Mouse (Mus musculus): ENCODE data around the gene Vmn2r48. TPM values are rescaled to one million over a fixed set of nuclear protein-coding genes. Genes with fewer than 3 reads are reported as not detected.
"Not testable (repeated sequence)": the region's sequence is repeated elsewhere in the genome, so short reads cannot be mapped to it uniquely, and the experiment has no call there.

Vmn2r48 gene
- not detected for total RNA-seq (2021)
- polyA plus RNA-seq (2012; rRNA removed), result not detected in 2 replicates
- long read RNA-seq, result 0 reads

DNA sequence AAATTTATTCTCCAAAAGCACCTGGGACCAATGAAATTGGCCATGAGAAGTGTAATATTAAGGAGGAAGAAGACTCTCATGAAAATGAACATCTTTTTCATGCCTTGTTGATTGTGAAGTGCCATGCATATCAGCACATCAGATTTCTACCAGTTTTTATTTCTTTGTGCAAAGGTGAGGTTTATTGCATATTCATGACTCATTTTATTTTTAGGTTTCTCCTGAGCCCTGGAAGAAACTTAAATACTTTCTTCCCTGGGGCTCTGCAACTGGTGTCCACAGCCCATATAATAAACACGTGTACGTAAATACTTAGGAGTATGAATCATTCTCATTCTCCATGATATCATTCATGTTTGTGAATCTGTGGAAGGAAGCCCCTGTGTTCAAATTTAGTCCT, at the start of gene Vmn2r48:
Gene Vmn2r48 (minus strand): TSS at position 101 of the 400 bp plus-strand sequence.
- H3K9ac ChIP-seq (ENCODE audit: low read depth, low read length); DNase-seq; H3K79me2 ChIP-seq (replicated peaks; ENCODE audit: control insufficient read depth, insufficient read depth, low read length); H3K27me3 ChIP-seq (ENCODE audit: control insufficient read depth, insufficient read depth, low read length); H3K4me3 ChIP-seq; H3K36me3 ChIP-seq (ENCODE audit: control insufficient read depth, insufficient read depth, low read length); H3K27ac ChIP-seq; intact Hi-C loops (cut with DNase I); H3K4me1 ChIP-seq (ENCODE audit: control insufficient read depth, insufficient read depth, low read length): not testable (repeated sequence)
- WGBS, result 58% methylated on average over 2 of the region's 2 CpGs

GRCm38 (mm10) chr7:9992157-9992556, 38.8 kb upstream of the Vmn2r48 start, which contains the start of gene Vmn2r49:
TSS of gene Vmn2r49 (minus strand) at chr7:9992257.
- H3K4me1 ChIP-seq (ENCODE audit: control insufficient read depth, insufficient read depth, low read length); H3K4me3 ChIP-seq: not testable (repeated sequence)
- WGBS, result 14% methylated on average over 2 of the region's 2 CpGs

More at GRCm38 (mm10) chr7:9992157-9992556, 38.8 kb upstream of the Vmn2r48 start, which contains the start of gene Vmn2r49:
- H3K36me3 ChIP-seq (ENCODE audit: control insufficient read depth, insufficient read depth, low read length); H3K27me3 ChIP-seq (ENCODE audit: control insufficient read depth, insufficient read depth, low read length); intact Hi-C loops (cut with DNase I); H3K79me2 ChIP-seq (replicated peaks; ENCODE audit: control insufficient read depth, insufficient read depth, low read length); DNase-seq; H3K9ac ChIP-seq (ENCODE audit: low read depth, low read length); H3K27ac ChIP-seq: not testable (repeated sequence)

Other genes starting within 250 kb of the Vmn2r48 start
- gene Vmn2r46, start 183.0 kb downstream of the Vmn2r48 start, total RNA-seq (2021), result not detected
- gene Vmn2r46, start 183.0 kb downstream of the Vmn2r48 start, polyA plus RNA-seq (2012; rRNA removed), result not detected in 2 replicates
- not detected for gene Vmn2r47, start 112.3 kb downstream of the Vmn2r48 start, total RNA-seq (2021)
- gene Vmn2r47, start 112.3 kb downstream of the Vmn2r48 start, polyA plus RNA-seq (2012; rRNA removed), result not detected in 2 replicates
- not detected for gene Vmn2r49, start 38.7 kb upstream of the Vmn2r48 start, total RNA-seq (2021)
- gene Vmn2r49, start 38.7 kb upstream of the Vmn2r48 start, polyA plus RNA-seq (2012; rRNA removed), result not detected in 2 replicates
- gene Vmn2r50, start 99.7 kb upstream of the Vmn2r48 start, total RNA-seq (2021), result not detected
- gene Vmn2r50, start 99.7 kb upstream of the Vmn2r48 start, polyA plus RNA-seq (2012; rRNA removed), result not detected in 2 replicates
- not detected for gene Vmn2r51, start 152.2 kb upstream of the Vmn2r48 start, total RNA-seq (2021)
- not detected in 2 replicates for gene Vmn2r51, start 152.2 kb upstream of the Vmn2r48 start, polyA plus RNA-seq (2012; rRNA removed)
- gene Vmn2r52, start 223.0 kb upstream of the Vmn2r48 start, total RNA-seq (2021), result not detected
- not detected in 2 replicates for gene Vmn2r52, start 223.0 kb upstream of the Vmn2r48 start, polyA plus RNA-seq (2012; rRNA removed)

All from heart, adult 2 months (tissue).